Mouse (Mus musculus) adrenal gland, adult 2 months (tissue): ENCODE measurements around the gene Npas3. TPM values are rescaled to one million over a fixed set of nuclear protein-coding genes. Genes with fewer than 3 reads are reported as not detected.
A peak's percentile ranks its signal among the peaks of the same experiment; 100 is the strongest.

ENCODE experiments used
- DNase-seq: peaks from one replicate; pipeline ENCODE4 v3.0.0; 2021
- polyA plus RNA-seq: library from polyadenylated mRNA; depleted of rRNA; stranded (reverse); fragments of >200 nt; gene quantifications from 2 replicates; pipeline ENCODE4 v1.2.3, GENCODE M21; 2012
- total RNA-seq, 2 experiments: library from RNA; stranded (reverse); gene quantifications; 2 replicates each; pipeline ENCODE4 v1.2.3; 2021

Npas3 gene
- total and polyA plus RNA-seq, 3 experiments: 0.98 to 4.4 (median 2.1) TPM

DNA sequence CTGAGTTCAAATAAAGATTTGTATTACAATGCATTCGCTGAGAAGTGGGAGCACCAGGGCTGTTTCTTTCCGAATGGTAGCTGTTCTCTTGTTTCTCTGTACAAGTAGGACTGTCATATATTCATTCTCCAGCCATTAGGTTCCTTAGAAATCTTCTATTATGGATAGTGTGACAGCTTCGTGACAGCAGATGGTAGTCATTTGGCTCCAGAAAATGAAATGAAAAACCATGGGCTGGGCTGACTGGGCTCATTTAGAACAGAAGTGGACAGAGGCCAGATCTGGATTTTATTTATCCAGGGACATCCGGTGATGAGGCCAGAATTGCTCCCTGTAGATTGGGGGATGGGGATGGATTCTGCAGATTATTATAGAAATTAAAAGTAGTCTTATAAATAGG lies 621.5 kb downstream of the Npas3 start:
- DNase-seq: no peak

DNA sequence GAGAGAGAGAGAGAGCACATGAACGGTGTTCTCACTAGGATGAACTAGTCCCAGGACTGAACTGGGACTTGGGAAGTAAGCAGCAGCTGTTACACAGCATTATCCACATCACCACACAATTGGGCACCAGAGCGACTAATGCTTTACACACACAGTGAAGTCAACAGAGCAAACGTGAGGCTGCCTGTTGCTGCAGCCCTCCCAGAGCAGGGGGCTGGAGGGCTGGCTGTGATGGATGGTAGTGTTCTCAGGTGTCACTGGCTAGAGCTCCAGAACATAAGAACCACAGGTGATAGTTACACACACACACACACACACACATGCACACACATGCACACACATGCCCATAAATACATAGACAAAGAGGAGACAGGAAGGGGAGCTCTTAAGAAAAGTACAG lies 626.7 kb downstream of the Npas3 start:
- DNase-seq: no peak

DNA sequence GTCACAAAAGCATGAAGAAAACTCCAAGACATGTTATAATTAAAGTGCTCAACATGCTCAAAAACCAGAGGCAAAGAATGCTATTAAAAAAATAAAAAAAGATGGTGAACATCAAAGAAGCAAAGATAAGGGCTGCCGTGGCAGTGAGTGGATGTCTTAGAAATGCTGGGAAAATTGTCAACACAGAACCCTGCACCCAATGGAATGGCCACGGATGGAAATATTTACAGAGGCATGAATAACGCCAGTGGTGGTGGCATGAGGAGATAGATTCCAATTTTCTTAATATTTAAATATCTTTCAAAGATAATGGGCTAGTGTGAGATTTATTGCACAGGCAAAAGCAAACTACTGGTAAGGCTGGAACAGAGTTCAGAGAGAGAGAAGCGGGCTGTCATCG lies 628.2 kb downstream of the Npas3 start:
- no peak for DNase-seq

DNA sequence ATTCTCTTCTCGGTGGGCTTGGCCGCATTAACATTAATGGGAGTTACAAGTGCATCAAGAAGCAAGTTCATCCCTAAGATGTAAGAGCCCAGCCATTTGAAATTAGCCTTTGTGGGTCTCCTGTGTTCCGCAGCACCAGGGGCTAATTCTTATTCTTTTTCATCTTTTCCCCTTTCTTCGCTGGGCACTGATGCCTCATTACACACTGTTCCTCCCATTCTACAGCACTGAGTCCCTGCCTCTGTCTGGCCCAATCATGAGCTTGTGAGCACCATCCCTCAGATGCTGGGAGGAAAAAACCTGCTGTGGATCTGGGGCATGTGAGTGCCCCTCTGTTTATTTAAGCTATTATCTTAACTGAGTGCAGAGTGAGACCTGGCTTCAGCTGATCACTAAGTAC lies 633.2 kb downstream of the Npas3 start:
- no peak for DNase-seq

DNA sequence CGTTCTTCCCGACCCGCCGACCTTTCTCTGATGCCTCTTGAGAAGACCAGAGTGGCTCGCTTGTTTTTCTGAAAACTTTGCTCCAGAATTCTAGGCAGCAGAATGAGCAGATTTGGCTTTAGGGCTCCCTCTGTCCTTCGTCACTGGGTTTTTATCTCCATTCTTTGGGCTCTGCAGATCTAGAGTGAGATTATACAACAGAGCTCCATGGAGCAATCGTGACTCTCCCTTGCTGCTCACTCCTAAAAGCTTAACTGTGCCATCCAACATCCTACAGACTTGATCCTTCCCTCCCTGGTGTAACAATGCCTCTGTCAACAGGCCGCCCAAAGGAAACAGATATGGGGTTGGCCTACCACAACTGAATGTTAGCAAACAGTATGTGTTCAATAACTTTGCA lies 634.4 kb downstream of the Npas3 start:
- no peak for DNase-seq

DNA sequence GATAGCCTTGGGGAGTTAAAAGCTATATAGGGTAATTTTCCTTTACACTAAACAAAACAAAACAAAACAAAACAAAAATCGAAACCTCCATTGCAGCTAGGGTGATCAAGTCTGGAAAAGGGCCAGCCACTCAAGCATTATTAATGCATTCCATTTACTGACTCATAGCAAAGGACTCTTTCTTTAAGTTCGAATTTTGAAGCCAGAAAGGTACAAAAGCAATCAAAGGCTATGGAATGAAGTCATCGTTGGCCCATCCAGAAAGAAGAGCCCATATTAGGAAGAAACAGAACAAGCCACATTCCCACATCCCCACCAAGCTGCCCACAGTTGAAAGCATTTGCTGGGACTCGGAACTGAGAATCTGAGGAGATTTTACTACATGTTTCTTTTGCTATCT lies 640.1 kb downstream of the Npas3 start:
- DNase-seq: no peak

DNA sequence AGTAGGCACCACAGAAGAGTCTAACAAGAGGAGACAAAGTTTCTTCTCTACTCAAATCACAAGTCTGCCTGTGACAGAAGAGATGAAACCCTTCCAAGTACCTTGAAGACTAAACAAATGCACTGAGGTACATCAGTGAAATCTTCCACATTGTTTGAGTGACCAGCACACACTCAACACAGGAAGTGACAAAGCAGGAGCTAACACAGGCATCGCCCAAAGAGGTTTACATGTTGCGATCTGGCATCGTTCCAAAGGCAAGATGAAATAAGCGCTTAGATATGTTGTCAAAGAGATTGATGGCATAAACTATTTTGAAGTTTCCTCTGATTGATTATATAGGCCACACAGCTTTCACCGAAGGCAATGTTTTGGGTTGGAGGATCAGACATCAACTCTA lies 647.4 kb downstream of the Npas3 start:
- no peak for DNase-seq

DNA sequence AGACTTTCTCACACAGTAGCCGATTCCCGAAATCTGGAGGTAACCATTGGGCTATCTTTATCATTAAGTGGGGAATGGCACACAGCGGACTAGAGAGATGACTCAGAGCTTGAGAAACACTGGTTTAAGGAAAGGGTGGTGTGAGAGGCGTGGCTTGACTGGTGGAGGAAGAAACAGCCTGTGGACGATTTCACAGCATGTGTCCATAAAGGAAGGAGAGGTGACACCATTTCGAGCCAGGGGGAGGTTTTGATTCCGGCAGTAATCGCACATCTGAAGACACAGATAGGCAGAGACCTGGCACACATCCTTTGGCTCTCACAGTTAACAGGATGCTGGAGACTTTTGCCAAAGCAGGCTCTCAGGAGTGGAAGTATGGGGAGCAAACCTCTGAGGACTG lies 660.3 kb downstream of the Npas3 start:
- peak; percentile 13 for DNase-seq

DNA sequence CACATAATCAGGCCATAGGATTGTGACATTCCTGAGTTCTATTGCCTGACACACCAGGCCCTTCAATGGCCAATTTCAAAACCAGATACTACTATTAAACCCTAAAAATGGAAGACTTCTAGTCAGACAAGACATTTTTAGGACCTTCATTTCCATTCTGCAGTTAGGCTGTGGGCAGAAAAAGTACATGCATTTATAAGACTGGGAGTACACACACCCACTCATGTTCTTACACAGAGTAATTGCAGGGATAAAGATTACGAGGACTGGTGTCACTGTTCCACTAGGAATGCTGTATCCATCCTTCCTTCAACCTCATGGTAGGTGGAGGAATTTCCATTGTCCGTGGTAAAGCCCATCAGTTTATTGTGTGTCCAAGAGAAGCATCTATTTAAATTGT lies 661.7 kb downstream of the Npas3 start:
- DNase-seq: no peak

DNA sequence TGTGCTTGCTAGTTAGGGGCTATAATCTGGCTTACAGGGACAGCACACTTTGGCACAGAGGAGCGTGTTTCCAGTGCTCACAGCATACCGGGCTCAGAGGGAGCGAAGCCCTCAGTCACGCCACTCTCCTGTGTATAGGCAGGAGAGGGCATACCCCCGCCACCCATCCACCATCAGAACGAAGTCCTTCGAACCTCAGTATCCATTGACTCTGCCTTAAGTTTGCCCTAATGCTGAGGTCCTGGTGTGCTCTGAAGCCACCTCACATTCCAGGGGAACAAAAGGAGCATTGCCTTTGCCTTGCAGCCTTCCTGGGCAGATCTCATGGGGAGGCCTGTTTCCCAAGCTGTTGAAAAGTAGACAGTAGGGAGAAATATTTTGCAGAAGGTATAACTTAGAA lies 673.7 kb downstream of the Npas3 start:
- no peak for DNase-seq

DNA sequence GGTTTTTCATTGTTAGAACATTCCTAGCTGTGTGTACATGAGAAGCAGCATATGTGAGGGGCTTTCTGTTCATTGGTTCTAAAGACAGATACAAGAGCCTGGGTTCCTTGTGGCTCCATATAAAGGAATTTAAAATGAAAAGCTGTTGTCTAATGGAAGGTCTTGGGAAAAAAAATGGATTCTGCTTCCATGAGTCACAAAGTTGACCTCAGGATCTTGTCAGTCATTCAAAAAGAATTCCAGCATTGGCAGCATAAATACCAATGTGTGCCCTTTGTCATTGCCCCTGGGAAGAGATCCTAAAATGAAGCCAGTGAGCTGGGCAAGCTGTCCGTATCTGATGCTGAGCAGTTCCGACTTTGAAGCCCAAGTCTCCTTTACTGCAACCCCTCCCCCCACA lies 700.3 kb downstream of the Npas3 start:
- DNase-seq: peak; percentile 34

DNA sequence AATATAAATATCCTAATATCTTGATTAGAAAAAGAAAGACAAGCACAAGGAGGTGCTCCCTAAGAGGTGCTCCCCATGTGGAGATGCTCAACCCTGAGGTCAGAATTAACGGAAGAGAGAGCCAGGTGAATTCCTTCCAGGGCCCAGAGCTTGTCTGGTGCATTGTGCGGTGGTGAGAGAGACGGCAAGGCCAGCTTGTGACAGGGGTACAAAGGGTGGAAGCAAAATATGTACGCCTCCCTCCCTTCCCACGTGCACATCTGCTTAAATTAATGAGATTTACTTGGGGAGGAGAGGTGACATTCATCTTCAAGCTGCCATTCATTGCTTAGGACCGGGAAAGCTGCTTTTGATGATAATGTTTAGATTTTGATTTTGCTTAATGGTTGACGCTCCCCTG lies 713.5 kb downstream of the Npas3 start:
- DNase-seq: no peak

DNA sequence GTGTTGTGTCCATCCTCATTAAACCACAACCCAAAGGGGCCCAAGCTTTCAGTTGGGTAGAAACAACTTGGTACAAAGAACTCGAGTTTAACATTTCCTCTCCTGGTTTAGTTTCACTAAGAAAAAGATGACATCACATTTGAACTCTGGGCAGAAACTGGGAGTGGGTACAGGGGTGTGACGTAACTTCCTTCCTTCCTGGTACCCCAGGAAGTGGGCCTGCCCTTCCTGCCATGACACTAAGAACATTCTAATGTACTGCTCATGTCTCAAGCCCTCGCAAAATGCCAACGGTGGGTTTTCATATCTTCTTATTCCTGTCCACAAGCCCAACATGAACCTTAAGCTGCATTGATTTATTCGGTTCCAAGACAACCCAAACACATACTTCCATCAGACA lies 715.1 kb downstream of the Npas3 start:
- no peak for DNase-seq

DNA sequence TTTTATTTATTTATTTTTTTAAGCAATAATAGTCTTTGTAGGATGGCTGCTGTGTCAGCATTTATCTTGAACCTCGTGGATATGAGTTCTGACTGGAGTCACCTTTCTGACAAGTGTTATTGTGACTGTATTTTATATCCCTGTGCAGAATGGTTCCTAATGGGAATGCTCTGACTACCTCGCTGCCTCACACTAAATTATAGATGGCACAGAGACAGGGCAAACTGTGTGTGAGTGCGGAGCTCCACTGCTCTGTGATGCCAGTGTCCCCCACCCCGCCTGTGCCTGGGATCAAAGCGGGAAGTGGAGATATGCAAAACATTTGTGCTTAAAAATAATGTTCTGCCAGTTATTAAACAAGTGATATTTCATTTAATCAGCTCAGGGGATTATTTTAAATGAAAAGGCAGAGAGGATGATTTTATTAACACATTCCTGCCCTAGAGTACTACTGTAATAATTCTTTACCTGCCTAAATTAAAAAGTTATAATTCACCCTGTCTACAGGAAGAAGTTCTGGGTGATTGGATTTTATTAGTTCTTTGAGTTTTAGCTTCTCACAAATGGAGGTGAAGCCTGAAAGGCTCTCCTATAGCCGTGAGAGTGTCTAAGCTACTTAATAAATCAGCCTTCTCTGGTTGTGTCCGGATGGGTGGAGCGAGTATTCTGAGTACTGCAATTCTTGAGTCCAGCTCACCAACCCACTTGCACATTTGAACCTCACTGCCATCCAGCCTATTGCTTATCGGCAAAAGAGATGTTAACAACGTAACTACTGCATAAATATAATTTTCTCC lies 721.1 kb downstream of the Npas3 start:
- DNase-seq: no peak

DNA sequence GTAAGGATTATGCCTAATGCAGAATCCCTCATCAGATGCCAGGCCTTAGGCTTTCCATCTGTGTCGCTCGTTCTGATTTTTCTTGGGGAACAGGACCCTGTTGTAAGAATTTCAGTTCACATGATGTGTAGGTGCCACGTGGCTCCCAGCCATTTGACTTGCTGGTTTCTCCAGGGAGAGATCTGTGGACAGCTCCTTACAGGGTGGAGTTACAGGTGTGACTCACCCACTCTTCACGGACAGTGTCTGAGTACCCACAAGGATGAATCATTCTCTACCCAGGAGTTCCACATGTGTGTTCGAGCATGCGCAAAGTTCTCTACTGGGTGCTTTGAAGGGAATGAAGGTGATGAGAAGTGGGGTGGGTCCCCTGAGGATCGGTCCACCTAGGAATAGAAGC lies 722.2 kb downstream of the Npas3 start:
- DNase-seq: peak; percentile 59

DNA sequence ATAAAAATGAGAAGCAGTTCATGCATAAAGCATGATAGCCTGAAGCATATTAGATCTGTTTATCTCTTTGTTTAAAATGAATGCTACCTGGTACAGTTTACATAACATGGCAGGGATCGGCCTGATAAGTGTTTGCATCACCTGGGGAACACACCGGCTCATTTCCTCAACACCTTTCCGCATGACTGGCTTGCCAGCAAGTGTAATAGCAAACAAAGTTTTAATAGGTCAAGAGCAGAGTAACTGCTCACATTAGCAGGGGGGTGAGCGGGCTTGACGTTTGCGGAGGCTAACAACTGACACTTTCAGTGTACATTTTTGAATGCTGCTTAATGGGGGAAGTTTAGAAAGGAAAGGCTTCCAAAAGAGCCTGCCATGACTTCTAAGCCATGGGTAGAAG lies 724.9 kb downstream of the Npas3 start:
- no peak for DNase-seq

DNA sequence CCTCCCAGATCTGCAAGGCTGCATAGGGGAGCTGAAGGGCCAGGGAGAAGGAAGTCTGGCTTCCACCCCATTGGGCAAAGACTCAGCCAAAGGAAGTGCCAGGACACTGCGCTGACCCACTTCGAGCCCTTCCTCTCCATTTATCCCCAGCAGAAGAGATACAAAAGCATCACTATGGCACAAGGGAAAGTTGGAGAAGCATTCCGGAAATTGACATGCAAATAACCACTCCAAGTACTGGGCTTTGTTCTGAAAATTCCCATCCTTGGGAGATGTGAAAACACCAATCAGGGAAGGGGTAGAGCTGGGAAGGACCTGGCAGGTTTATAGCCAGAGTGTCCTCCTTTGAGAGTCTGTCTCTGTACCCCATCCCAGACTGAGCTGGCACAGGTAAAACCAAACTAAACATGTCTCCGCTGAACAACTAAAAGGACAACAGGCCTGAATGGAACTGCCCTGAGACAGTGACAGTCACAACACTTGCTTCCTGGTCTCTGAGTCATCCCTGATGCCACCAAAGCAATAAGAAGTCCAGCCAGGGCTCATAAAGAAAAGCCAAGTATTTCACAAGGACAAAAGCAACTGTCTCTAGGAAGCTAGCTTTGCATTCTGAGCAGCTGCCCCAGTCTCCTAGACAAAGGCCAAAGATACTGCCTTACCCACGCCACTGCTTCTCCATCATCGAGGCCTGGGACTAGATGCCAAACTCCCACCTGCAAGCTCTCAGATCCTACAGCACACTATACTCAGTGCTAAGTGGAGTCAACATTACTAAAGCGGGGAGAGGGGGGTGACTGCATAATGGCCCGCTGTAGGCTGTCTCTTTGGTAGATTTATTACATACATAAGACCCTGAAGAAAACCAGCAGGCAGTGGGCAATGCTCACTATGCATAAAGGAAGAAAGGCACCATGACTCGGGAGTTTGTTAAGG lies 733.4 kb downstream of the Npas3 start:
- DNase-seq: peak; percentile 29

DNA sequence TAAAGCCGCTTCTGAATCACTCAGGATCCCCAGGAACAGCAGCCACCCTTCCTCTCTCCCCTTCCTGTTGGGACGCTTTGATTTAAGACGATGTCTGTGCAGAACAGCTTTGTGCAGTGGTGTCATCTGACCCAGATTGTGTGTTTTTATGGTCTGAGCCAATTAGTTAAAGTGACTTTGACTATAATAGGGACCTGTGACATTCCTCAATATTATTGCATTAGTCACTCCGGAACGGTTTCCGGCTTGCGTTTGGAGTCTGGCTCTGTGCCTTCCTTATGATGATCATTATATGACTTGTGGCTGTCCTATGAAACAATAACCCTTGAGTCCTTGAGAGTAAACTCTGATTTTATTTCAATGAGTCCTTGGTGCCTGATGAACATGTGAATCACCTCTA lies 735.5 kb downstream of the Npas3 start:
- DNase-seq: peak; percentile 77

DNA sequence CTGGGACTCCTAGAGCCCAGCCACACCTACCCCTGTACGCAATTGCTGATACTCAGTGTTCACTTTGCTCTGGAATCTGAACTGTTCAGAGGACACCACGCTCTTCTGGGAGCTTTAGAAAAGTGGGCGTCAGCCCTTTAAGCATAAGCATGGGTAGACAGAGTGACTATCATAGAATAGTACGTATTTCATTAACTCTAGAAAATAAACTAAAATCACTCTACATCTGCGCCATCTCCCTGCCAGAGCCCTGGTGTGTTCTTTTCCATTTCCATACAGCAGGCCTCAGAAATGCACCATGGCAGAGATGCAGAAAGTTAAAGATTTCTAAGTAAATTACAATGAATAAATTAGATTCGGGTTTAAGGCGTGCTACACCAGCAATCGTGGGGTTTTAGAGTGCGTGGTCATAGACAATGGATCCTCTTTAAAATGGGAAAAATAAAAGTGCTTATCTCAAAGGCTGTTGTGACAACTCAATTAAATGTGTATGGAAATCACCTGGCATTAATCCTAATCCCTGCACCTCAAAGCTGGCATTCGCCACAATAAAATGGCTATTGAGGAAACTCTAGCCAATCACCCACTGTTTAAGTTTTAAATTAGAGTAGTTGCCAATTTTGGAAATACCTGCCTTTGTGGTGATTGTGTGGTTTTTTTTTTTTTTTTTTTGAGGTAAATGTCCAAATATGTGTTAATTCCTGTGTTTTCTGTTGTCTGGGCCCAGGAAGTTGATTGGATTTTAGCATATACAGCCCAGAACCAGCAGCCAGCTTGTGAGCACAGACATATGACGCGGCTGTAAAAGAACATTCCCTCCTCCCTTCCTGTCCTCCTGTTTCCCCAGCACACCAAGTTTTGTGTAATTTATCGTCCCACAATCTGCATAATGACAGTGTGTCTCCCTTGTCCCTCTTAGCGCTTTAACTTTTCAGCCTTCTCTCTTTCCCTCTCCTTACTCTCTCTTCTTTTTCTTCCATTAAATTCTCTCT lies 737.7 kb downstream of the Npas3 start:
- DNase-seq: no peak

DNA sequence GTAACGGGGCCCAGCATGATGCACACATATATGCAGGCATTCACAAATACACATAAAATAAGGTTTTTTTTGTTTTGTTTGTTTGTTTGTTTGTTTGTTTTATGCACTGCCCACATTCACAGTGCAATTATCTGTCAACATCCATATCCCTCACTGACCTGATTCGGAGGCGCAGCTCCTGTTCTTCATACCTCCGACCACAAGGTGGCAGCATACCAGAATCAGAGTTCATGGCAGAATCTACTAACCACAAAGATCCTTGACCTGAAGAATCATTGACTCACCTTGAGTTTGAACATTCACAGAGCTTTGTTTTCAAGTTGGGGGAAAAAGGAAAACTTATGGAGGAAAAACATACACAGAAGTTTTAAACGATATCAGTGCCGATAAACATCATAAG lies 743.9 kb downstream of the Npas3 start:
- no peak for DNase-seq

DNA sequence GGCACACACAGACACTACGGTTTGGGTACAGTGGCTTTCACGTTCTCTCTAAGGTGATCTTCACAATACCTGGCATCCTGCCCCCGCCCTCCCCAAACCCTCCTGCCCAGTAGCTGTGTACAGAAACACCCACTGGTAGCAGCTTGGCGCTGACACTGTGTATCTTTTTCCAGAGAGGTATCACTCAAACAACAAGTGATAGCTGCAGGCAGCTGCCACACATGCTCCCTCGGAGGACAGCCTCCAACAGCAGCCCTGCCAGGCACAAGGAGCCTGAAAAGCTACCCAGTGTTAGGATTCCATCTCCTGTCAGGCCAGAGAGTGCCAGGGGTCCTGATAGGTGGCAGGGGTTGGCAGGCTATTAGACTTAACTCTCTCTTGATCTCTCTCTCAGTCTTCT lies 747.2 kb downstream of the Npas3 start:
- DNase-seq: no peak

DNA sequence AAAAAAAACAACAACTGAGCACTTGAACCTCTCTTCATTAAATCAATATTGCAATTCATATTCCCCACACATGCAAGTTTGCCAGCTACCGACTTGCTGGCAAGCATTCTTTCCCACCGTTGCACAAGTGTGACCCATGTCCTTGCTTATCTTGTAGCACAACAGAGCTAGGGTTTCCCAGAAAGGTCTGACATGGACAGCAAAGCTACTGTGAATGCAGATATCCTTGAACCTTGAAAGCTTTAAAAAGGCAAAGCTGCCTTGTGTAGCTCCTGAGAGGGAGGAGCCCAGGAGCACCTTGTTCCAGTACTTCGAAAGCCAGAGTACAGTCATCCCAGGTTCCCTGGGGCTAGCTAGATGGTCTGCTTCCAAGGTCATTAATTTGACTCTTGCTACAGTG lies 748.7 kb downstream of the Npas3 start:
- peak; percentile 26 for DNase-seq
